Mouse (Mus musculus) midbrain, embryonic 10.5 days (tissue): ENCODE results near the gene Ephx4. TPM values are rescaled to one million over a fixed set of nuclear protein-coding genes. Genes with fewer than 3 reads are reported as not detected.

ENCODE experiments used
- DNase-seq: peaks from one replicate; pipeline ENCODE4 v3.0.0-alpha.2; 2017; ENCODE audit warnings: low spot score
- H3K27ac ChIP-seq: fragments of 300-500 bp; sonication (generic); replicated peaks from 2 replicates; pipeline ENCODE4 v1.5.1; 2016; ENCODE audit warnings: mild to moderate bottlenecking
- H3K27me3 ChIP-seq: fragments of 300-500 bp; sonication (generic); 2 replicates; pipeline ENCODE4 v1.6.1; 2016; ENCODE audit warnings: low read depth, mild to moderate bottlenecking; ENCODE audit not compliant: poor library complexity, severe bottlenecking
- H3K36me3 ChIP-seq: fragments of 300-500 bp; sonication (generic); 2 replicates; pipeline ENCODE4 v1.6.1; 2016; ENCODE audit warnings: mild to moderate bottlenecking, moderate library complexity
- H3K4me1 ChIP-seq: fragments of 300-500 bp; sonication (generic); 2 replicates; pipeline ENCODE4 v1.6.1; 2016
- H3K4me3 ChIP-seq: fragments of 300-500 bp; sonication (generic); 2 replicates; pipeline ENCODE4 v1.5.1; 2016; ENCODE audit warnings: mild to moderate bottlenecking, moderate library complexity
- H3K9me3 ChIP-seq: fragments of 300-500 bp; sonication (generic); replicated peaks from 2 replicates; pipeline ENCODE4 v1.6.1; 2016; ENCODE audit warnings: mild to moderate bottlenecking
- WGBS: fragments of 180-500 bp; shearing (Covaris S2); methylation state at CpG from one replicate; pipeline ENCODE4 v1.1.7; 2016; 5-methylcytosine and 5-hydroxymethylcytosine counted together
- polyA plus RNA-seq: library from polyadenylated mRNA; unstranded; fragments of >200 nt; fragmentation: Nextera tagmentation; extraction: Ambion mirVana; gene quantifications from 2 replicates; pipeline ENCODE4 v1.2.1, GENCODE M21; 2016

The Ephx4 gene
- polyA plus RNA-seq, 1 experiment from 2014 or later, result 0.57 TPM

DNA sequence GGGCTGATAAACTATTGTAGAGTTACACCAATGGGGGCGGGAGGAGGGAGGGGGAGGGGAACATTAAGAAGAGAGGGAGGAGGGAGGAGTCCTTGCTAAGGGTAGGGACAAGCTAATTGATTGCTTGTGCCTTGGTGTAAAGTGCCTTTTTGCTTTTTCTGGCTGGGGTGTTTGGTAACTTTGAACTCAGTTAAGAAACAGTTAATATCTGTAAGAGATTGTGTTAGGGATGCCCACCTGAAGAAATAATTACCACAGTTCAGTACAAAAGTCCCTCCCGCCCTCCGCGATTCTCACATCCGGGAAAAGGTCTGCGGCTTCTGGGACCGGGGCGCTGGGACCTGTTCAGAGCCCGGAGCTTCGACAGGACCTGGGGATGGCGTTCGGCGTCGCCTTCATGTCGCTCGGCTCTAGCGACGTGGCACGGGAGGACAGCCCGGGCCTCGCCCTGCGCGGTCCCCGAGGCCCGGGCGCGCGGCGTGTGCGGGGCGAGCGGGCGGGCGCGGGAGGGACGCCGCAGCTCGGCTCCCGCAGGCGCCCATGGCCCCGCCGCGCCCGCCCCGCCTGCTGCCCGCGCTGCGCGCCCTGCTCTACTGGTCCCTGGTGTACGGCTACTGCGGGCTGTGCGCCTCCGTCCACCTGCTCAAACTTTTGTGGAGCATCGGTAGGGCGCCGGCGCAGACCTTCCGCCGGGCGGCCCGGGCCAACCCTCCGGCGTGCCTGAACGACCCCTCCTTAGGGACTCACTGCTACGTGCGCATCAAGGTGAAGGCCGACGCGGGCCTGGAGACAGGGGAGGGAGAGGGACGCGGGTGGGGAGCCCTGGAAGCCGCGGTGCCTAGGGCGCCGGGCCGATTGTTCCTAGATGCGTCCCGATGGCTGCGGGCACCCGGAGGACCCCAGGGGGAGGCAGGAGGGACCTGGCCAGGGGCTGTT, 743 bp downstream of the Ephx4 start:
- peaks cover 14% of the 10 kb centered on the region for H3K4me1 ChIP-seq
- no peaks in the 10 kb centered on the region for H3K36me3 ChIP-seq
- no peaks in the 10 kb centered on the region for H3K9me3 ChIP-seq
- under 1% methylated on average over 80 of the region's 80 CpGs for WGBS
- peak; percentile 58 for DNase-seq
- H3K27me3 ChIP-seq, result peaks cover 47% of the 10 kb centered on the region
- H3K27ac ChIP-seq, result peak overlapping the region; percentile 77
- H3K4me3 ChIP-seq, result peak overlapping the region; percentile 73

GRCm38 (mm10) chr5:107403947-107404684, 1.6 kb downstream of the Ephx4 start:
- H3K27me3 ChIP-seq, result peaks cover 47% of the 10 kb centered on the region
- WGBS, result 36% methylated on average over 12 of the region's 12 CpGs

GRCm38 (mm10) chr5:107405361-107405760, 2.8 kb downstream of the Ephx4 start:
- Histone ChIP-seq H3K4me3 (no peak overlapping the region), H3K9me3 (no peaks in the 10 kb centered on the region), H3K36me3 (no peaks in the 10 kb centered on the region), H3K4me1 (peaks cover 14% of the 10 kb centered on the region), H3K27ac (no peak overlapping the region), H3K27me3 (peaks cover 47% of the 10 kb centered on the region)
- WGBS, result 88% methylated on average over 4 of the region's 4 CpGs
- DNase-seq, result no peak

More at GRCm38 (mm10) chr5:107403947-107404684, 1.6 kb downstream of the Ephx4 start:
- H3K4me3 ChIP-seq, result peak overlapping the region; percentile 73
- no peaks in the 10 kb centered on the region for H3K36me3 ChIP-seq
- DNase-seq, result peak; percentile 12
- H3K9me3 ChIP-seq, result no peaks in the 10 kb centered on the region
- H3K4me1 ChIP-seq, result peaks cover 14% of the 10 kb centered on the region
- H3K27ac ChIP-seq, result peak overlapping the region; percentile 77

DNA sequence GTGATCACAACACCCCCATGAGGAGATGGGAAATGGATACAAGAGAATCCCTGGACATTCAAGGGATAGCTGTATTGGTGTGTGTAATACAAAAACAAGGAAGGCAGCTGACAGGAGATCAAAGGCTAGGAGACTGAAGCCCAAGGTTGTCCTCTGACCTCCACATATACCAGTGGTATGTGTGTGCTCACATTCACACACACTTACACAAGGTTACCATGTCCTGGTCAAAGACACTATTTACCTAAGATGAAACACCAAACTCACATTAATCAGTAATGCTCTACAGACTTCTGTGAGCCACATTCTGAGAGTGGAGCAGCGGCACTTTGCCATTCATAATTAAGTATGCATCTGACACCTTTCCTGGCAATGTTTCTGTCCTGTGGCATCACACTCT, 7.8 kb downstream of the Ephx4 start:
- 100% methylated on average over 1 of the region's 1 CpGs for WGBS
- H3K36me3 ChIP-seq, result no peaks in the 10 kb centered on the region
- H3K27me3 ChIP-seq, result peaks cover 7% of the 10 kb centered on the region; the same call in 1 of the 2 replicates
- no peaks in the 10 kb centered on the region for H3K9me3 ChIP-seq
- H3K27ac ChIP-seq, result no peak overlapping the region
- H3K4me3 ChIP-seq, result no peak overlapping the region
- no peaks in the 10 kb centered on the region for H3K4me1 ChIP-seq
- no peak for DNase-seq

GRCm38 (mm10) chr5:107411326-107411725, 8.8 kb downstream of the Ephx4 start:
- no peak for DNase-seq
- H3K36me3 ChIP-seq, result no peaks in the 10 kb centered on the region
- H3K4me3 ChIP-seq, result no peak overlapping the region
- no peak overlapping the region for H3K27ac ChIP-seq
- H3K4me1 ChIP-seq, result no peaks in the 10 kb centered on the region
- no peaks in the 10 kb centered on the region for H3K27me3 ChIP-seq
- 74% methylated on average over 4 of the region's 4 CpGs for WGBS
- H3K9me3 ChIP-seq, result no peaks in the 10 kb centered on the region

DNA sequence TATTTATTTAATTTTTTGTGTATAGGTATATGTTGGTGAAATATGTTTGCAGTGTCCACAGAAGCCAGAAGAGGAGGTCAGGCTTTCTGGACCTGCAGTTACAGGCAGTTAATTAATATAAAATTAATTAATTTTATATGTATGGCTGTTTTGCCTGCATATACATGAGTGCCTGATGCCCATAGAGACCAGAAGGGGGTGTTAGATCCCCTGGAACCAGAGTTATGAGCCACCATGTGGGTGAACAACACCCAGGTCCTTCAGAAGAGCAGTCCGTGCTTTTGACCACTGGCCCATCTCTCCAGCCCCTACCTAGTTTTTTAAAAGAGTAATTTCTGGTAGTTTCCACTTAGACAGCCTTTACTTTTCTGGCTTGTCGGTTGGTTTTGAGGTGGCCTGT, 9.7 kb downstream of the Ephx4 start:
- 87% methylated on average over 2 of the region's 2 CpGs for WGBS
- no peaks in the 10 kb centered on the region for H3K4me1 ChIP-seq
- no peaks in the 10 kb centered on the region for H3K27me3 ChIP-seq
- H3K4me3 ChIP-seq, result no peak overlapping the region
- H3K9me3 ChIP-seq, result no peaks in the 10 kb centered on the region
- no peak overlapping the region for H3K27ac ChIP-seq
- no peak for DNase-seq
- no peaks in the 10 kb centered on the region for H3K36me3 ChIP-seq

- no peaks in the 10 kb centered on the region for H3K27me3 ChIP-seq
- no peak overlapping the region for H3K27ac ChIP-seq
- DNase-seq, result no peak
- no peaks in the 10 kb centered on the region for H3K4me1 ChIP-seq
- H3K4me3 ChIP-seq, result no peak overlapping the region
- no peaks in the 10 kb centered on the region for H3K36me3 ChIP-seq
- H3K9me3 ChIP-seq, result no peaks in the 10 kb centered on the region
- 83% methylated on average over 2 of the region's 2 CpGs for WGBS
These were observed 12.6 kb downstream of the Ephx4 start for GRCm38 (mm10) chr5:107415098-107415497.

DNA sequence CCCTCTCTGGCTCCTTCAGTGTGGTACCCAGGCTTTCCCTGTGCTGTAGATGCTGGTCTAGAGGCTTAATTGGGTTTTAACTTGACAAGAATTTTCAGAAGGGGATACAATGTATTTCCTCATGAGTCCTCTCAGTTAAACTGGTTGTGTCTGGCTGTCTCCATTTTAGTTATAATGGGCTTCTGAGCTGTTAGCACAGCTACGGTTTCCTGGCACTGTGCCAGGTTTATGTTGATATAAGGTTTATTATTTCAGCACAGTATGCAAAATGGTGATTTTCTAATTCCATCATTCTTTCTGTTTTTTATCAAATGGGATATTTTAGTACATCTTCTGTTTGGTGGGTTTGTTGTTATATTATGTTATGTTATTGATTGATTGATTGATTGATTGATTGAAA, 19.1 kb downstream of the Ephx4 start:
- 93% methylated on average over 1 of the region's 1 CpGs for WGBS
- Histone ChIP-seq H3K4me1 (no peaks in the 10 kb centered on the region), H3K36me3 (no peaks in the 10 kb centered on the region), H3K4me3 (no peak overlapping the region), H3K9me3 (no peaks in the 10 kb centered on the region), H3K27me3 (no peaks in the 10 kb centered on the region), H3K27ac (no peak overlapping the region)
- DNase-seq, result no peak

DNA sequence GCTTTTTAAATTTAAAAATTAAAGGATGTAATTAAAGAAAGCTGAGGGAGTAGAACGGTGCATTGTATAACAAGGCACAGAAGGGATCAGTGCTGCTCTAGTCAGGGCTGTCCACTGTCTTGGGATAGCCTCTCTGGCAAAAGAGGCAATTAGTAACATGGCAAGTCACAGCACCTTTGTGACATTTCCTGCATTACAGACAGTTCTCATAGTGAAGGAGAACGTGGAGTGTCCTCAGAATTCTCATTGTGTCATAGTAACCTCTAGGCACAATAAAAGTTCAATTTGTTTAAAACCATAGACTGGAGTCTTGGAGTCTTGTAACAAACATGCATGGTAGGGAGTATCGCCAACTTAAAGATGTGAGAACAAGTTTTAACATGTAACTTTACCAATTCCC, 28.7 kb downstream of the Ephx4 start, which contains the start of gene Lpcat2b:
TSS of gene Lpcat2b (plus strand) at position 301 of the 400 bp plus-strand sequence.
- no peaks in the 10 kb centered on the region for H3K9me3 ChIP-seq
- 82% methylated on average over 3 of the region's 3 CpGs for WGBS
- no peak for DNase-seq
- no peak within 1 kb of the TSS for H3K27ac ChIP-seq
- no peaks in the 10 kb centered on the region for H3K27me3 ChIP-seq
- no peaks in the 10 kb centered on the region for H3K4me1 ChIP-seq
- no peaks in the 10 kb centered on the region for H3K36me3 ChIP-seq
- H3K4me3 ChIP-seq, result no peak within 1 kb of the TSS

DNA sequence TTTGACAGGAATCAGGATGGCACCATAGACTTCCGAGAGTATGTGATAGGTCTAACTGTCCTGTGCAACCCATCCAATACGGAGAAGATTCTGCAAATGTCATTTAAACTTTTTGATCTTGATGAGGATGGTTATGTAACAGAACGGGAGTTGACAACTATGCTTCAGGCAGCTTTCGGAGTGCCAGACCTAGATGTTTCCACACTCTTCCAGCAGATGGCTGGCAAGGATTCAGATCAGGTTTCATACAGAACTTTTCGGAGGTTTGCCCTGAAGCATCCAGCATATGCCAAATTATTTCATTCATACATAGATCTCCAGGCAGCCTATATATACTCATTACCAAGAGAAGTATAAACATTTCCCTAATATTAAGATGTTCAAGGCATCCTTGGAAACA, 31.5 kb downstream of the Ephx4 start:
- DNase-seq, result no peak
- H3K9me3 ChIP-seq, result no peaks in the 10 kb centered on the region

DNA sequence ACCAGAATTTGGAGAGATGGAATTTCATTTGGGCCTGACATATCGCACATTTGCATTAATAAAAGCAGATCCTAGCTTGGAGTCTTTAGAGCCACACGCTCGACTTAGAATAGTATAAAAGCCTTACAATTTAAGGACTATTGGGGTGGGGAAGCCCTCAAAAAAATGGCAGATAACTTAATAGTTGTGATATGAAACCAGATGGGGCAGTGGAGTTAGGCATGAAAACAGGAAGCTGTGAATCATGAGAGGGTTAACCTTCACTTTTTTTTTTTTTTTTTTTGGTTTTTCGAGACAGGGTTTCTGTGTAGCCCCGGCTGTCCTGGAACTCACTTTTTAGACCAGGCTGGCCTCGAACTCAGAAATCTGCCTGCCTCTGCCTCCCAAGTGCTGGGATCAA, 33.6 kb downstream of the Ephx4 start:
- H3K27ac ChIP-seq, result no peak overlapping the region
- no peaks in the 10 kb centered on the region for H3K27me3 ChIP-seq
- peaks cover 20% of the 10 kb centered on the region for H3K4me1 ChIP-seq
- H3K4me3 ChIP-seq, result no peak overlapping the region
- H3K9me3 ChIP-seq, result no peaks in the 10 kb centered on the region
- WGBS, result 96% methylated on average over 6 of the region's 6 CpGs
- no peaks in the 10 kb centered on the region for H3K36me3 ChIP-seq
- no peak for DNase-seq

More for the DNA sequence above, 31.5 kb downstream of the Ephx4 start:
- Histone ChIP-seq H3K4me3 (no peak overlapping the region), H3K36me3 (no peaks in the 10 kb centered on the region), H3K27me3 (no peaks in the 10 kb centered on the region), H3K4me1 (peaks cover 18% of the 10 kb centered on the region), H3K27ac (no peak overlapping the region)
- 88% methylated on average over 5 of the region's 5 CpGs for WGBS

GRCm38 (mm10) chr5:107436587-107437209, 34.2 kb downstream of the Ephx4 start:
- Histone ChIP-seq H3K36me3 (no peaks in the 10 kb centered on the region), H3K27me3 (no peaks in the 10 kb centered on the region), H3K9me3 (no peaks in the 10 kb centered on the region), H3K4me3 (peak overlapping the region; percentile 90; the same call in 1 of the 2 replicates), H3K27ac (no peak overlapping the region; the same call in 1 of the 2 replicates), H3K4me1 (peaks cover 20% of the 10 kb centered on the region)
- DNase-seq, result no peak
- 83% methylated on average over 6 of the region's 6 CpGs for WGBS
